Mouse (Mus musculus) hematopoietic stem cell, adult 5-6 weeks (primary cell): Measurements from ENCODE around the gene Kif1bp. TPM values are rescaled to one million over a fixed set of nuclear protein-coding genes. Genes with fewer than 3 reads are reported as not detected.

Experiments
- ATAC-seq, 2 experiments: fragments of 125-278 bp in 1 of 2; replicated peaks in 1 of 2; 2 replicates each; pipeline ENCODE4 v1.8.0; 2016 to 2017; ENCODE audit warnings: inconsistent platforms in 2 of 2, mild to moderate bottlenecking in 2 of 2, moderate number of reproducible peaks in 2 of 2, low read depth in 1 of 2, moderate TSS enrichment in 1 of 2; ENCODE audit not compliant: low FRiP score in 2 of 2, poor library complexity in 2 of 2, severe bottlenecking in 2 of 2, insufficient read depth in 1 of 2, low TSS enrichment in 1 of 2
- total RNA-seq: library from RNA; stranded (forward); fragments of 172-1452, 232-1000 nt; gene quantifications from 2 replicates; pipeline ENCODE4 v1.2.3, GENCODE M21; 2017

Gene Kif1bp
- total RNA-seq, 1 experiment from 2014 or later = 21.0 TPM

DNA sequence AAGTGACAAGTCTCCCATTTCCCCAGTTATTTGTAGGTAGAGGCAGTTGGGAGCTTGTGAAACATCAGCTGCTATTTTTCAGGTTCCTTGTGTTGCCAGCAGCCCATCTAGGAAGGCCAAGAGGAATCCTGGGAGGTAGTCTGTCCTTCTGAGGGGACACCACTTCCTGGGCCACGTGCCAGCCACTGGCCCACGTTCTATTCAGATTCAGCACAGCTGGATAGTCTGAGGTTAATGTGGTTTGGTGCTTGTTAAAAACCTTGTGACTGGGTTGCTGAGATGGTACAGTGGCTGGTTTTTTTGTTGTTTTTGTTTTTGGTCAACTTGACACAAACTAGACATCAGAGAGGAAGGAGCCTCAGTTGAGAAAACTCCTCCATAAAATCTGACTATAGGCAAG, 45.4 kb downstream of the Kif1bp start:
- peak; percentile 75 for ATAC-seq

DNA sequence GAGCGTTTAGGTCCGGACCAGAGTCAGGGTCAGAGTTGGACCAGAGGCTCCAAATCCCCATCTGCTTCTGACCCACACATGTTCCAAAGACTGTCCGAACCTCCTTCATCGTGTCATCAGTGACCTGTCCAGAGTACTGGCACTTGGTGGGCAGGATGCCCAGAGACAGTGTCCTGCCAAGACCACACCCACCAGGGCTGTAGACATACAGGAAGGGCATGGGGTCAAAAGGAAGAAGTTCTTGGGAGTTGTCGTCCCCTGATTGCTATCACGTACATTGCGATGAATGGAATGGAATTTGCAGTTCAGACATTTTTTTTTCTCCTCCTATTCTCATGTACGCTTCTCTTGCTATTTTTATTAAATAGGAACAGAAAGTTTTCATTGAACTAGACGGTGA, 48.1 kb downstream of the Kif1bp start:
- no peak for ATAC-seq

GRCm38 (mm10) chr10:62527351-62527750, 50.9 kb downstream of the Kif1bp start, which contains the start of gene Srgn:
Gene Srgn, minus strand, starts transcription at chr10:62527451.
- ATAC-seq = no peak

GRCm38 (mm10) chr10:62522346-62522950, 55.8 kb downstream of the Kif1bp start:
- ATAC-seq = no peak

- ATAC-seq = no peak
Observed at GRCm38 (mm10) chr10:62521763-62522162, 56.5 kb downstream of the Kif1bp start.

DNA sequence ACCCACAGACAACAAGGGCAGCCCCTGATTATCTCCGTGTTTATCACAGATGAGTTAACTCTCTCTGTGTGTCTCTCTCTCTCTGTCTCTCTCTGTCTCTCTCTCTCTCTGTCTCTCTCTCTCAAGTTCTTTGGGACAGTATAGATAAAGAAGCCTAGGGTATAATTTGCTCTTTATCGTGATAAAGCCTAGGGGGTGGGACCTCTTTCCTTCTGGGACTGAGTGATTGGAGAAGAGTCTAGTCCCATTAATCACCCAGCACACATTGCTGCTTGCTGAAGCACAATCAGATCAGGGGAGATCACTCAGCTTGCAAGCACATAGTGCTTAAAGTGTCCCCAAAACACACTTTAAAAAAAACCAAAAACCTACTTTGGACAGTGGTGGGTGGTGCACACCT, 57.3 kb downstream of the Kif1bp start:
- no peak for ATAC-seq

- ATAC-seq = peak in 1 of 2 experiments; percentile 45; a peak in 2 of 4 replicates
Observed at GRCm38 (mm10) chr10:62517511-62517910, 60.7 kb downstream of the Kif1bp start.

DNA sequence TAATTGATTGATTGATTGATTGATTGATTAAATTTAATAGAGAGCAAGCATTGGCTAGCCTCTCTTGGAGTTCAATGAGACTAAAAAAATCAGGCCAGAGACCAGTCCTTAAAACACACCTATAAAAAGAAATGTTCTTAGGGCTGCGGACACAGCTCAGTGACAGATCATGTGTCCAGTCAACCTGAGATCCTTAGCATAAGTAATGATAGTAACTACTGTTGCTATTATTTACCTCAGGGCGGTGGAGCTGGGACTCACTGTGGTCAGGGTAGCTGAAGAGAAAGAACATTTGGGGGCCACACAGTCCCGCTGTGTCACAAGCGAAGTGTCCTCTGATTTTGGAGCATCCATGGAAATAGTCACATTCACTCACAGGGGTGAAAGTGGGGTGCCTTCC, 65.4 kb downstream of the Kif1bp start:
- no peak for ATAC-seq

GRCm38 (mm10) chr10:62511528-62511927, 66.7 kb downstream of the Kif1bp start:
- peak; percentile 30 to 43 for ATAC-seq

DNA sequence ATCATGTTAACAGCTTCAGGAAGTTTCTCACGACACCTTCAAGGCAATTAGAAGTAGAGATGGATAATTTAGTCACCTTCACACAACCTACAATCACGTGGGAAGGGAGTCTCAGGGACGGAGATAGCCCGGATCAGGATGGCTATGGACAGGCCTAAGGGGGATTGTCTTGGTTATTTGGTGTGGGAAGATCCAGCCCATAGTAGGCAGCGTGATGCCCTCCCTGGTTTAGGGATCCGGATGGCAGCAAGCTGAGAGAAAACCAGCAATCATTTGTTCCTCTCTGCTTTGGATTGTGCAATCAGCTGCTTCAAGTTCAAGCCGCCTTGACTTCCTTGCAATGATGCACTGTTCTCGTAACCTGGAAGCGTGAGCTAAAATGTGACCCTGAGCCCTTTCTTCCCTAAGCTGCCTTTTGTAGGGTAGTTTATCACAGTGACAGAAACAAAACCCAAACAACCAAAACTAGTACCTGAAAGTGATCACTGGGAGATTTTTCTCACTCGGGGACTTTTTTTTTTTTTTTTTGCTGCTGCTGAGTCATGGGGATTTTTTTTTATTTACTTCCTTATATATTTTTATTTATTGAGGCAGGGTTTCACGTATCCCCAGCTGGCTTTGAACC, 69.1 kb downstream of the Kif1bp start:
- no peak for ATAC-seq

DNA sequence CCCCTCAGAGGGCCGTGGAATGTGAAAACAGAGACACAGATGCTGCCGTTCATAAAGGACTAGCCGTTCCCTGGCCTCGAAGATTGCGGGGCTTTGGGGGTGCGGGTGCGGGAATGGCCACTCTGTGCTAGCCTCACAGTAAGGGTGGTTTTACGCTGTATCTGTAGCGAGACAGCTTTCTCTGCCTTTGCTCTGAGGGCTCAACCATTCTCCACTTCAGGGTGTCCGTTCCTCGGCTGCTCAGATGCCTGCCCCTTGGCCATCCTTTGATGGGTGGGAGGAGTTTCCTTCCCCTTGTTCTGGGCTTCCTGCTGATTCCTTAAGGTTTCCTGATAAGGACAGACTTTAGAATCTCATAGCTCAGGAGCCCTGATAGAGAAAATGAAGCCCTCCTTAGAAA, 69.8 kb downstream of the Kif1bp start:
- no peak for ATAC-seq

DNA sequence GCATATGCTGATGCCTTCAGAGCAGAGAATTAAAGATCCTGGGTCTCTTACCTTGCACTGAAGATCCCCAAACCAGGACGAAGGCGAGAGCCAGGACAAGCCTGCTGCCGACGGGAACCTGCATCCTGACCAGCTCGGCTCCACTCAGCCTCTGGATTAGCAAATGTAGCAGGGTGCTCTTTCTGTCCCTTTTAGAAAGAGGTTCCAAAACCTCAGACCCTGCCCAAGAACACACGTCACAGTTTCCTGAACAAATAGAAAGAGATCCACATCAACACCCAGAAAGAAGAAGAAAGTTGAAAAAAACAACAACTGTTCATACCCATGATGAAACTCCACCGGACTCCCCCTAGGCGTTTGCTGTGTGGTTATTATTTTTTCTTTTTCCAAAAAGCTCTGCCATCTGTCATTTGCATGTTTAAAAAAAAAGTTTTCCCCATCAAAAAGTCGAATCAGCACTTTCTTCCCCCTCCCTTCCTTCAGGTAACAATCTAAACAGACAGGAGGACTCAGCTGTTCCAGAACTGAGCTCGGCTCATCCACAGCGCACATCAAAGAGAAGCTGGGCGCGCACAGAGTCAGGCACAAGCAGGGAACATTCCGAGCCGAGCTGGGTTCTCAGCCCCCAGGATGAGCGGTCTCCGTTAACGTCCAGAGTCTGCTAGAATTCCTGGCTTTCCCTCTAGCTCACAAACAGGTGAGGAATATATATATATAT, 70.5 kb downstream of the Kif1bp start:
- ATAC-seq = peak; percentile 63 to 65

DNA sequence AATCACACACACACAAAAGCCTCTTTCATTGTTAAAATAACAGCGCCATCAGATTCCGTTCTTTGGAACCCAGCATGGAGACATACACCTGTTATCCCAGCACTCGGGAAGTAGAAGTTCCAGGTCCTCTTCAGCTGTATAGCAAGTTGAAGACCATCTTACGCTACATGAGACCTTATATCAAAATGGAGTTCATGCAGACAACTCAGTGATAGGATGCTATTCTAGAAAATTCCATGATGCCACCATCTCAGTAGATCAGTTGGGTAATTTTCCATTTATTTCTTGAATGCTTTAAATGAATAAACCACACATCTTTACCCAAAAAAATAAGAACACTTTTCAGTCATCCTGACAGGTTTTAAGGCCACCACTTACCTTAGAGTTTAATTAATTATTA, 71.2 kb downstream of the Kif1bp start:
- no peak for ATAC-seq

GRCm38 (mm10) chr10:62506019-62506556, 72.2 kb downstream of the Kif1bp start:
- ATAC-seq = peak; percentile 3 to 23; a peak in 2 of 4 replicates

DNA sequence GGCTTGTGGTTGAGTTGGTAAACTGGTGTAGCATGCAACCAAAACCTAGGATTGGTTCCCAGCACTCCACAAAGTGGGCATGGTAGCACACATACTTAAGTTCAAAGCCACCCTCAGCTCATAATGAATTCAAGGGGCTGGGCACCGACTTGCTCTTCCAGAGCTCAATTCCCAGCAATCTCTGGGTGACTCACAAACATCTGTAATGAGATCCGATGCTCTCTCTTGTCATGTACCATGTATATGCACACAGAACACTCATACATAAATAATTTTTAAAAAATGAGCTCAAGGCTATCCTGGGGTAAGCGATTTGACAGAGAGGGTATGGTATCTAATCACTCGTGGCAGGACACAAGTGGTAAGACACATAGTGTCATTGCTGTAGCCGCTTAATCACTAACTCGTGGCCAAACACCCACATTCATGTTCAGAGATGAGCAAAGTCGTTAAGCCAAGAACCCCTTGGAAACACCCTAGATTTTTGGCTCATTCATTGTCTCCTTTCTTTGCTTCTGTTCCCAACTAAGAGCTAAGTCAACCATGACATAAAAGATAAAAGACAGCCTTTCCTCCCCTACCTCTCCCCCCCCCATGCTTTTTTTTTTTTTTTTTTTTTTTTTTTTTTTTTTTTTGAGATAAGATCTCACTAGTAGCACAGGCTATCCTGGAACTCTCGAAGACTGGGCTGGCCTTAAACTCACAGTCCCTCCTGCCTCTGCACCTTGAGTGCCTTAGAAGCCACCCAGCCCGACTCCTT, 72.9 kb downstream of the Kif1bp start:
- no peak for ATAC-seq

DNA sequence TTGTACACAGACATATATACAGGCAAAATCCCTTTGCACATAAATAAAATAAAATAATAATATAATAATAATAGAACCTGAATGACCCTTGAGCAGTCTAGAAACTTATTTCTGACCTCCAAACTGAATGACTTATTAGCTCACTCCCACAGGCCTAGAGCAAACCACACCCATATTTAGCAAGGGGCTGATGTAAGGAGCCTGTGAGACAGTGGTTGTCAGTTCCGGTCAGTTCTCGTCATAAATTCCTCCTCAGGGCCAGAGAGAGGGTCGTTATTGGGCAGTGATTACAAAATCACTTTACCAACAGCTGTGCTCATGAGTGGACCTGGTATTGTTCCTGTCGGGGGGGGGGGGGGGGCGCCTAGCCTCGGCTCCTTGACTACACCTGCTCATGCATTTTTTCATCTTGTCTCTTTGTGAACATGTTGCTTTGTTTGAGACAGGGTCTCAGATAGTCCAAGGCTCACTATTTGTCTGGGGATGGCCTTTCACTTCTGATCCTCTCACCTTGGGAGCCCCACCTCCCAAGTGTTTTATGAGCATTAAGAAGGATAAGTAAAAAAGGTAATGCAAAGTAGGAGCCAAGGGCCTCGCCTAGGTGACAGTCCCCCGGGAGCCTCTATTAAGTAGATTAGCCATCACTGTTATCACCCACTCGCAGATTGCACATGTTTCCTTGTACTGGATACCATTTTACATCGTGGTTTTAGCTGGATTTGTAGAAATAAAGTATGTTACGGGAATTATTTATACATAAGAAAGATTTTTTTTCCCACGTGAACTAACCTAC, 74.2 kb downstream of the Kif1bp start:
- peak in 1 of 2 experiments; percentile 3; a peak in 1 of 4 replicates for ATAC-seq

DNA sequence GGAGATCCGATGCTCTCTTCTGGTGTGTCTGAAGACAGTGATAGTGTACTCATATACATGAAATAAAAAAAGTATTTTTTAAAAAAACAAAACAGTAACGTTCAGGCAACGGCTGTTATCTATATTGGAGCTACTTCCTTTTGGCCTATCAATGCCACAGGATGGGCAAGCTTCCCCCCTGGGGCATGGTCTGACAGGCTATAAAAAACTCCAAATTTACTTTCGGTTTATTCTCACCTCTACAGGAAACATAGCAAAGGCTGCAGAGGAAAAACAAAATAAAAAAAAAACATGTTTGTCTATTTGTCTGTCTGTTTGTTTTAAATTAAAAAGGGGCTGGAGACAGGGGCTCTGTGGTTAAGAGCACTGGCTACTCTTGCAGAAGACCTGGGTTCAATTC, 74.9 kb downstream of the Kif1bp start:
- no peak for ATAC-seq
